Mouse (Mus musculus): ENCODE measurements at regions not wholly inside any gene's neighbourhood (a gene's known extent, or its start where the extent isn't known, plus 50 kb on each side); places are given as distances from the start of the nearest gene placed in this dataset.
A peak's percentile ranks its signal among the peaks of the same experiment; 100 is the strongest.

DNA sequence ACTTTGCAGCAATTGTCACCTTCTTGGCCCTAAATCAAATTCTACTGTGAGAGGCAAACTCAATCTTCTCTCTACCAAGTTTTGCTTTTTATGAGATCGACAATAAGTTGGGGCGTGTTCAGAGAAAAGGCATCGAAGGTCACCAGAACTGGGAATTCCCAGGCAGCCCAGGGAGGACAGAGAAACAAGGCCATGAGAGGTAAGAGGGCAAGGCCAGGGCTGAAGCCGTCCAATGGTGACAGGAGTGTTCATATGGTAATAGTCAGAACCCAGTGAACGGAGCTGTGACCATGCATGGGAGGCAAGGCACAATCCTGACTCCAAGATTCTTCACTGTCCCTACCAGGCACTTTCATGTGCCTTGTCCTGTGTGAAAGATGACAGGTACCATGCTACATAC lies 130.8 kb upstream of the Zmiz1 start:
- no peak for DNase-seq (ENCODE audit: low spot score in 2 of 2)

DNA sequence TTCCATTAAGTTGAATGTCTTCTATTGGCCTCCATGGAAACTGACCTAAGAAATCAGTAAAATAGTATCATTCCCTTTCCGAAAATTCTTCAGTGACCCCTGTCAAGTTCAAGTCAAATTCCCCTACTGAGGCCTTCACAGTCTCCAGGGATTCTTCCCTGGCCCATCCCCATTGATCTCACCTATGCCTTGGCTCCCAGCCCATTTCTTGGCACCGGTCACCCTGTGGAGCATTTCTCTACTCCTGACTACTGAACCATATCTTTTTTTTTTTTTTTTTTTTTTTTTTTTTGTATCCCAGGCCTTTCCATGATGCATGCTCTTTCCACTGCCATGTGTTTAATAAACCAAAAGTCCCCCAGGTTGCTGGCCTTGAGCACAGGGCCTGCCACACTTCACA lies 124.8 kb upstream of the Zmiz1 start:
- DNase-seq (ENCODE audit: low spot score in 2 of 2) = no peak

DNA sequence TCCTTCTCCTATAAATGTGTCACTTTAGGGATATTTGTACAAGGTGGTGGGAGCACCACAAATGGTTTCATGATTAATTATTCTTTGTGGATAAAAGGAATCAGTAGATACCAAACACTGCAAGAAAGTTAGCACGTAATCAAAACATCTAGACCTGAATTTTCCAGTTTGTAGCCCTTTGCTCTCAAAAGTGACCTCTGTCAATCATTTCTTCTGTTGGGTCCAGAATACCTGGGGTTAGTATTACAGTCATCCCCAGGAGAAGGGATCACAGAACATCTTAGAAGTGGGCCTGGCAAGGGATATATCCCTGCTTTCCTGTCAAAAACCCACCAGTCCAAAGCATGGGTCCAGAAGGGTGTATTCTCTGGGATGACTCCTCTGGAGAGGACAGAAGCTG lies 122.1 kb upstream of the Zmiz1 start:
- DNase-seq (ENCODE audit: low spot score in 2 of 2) = no peak

DNA sequence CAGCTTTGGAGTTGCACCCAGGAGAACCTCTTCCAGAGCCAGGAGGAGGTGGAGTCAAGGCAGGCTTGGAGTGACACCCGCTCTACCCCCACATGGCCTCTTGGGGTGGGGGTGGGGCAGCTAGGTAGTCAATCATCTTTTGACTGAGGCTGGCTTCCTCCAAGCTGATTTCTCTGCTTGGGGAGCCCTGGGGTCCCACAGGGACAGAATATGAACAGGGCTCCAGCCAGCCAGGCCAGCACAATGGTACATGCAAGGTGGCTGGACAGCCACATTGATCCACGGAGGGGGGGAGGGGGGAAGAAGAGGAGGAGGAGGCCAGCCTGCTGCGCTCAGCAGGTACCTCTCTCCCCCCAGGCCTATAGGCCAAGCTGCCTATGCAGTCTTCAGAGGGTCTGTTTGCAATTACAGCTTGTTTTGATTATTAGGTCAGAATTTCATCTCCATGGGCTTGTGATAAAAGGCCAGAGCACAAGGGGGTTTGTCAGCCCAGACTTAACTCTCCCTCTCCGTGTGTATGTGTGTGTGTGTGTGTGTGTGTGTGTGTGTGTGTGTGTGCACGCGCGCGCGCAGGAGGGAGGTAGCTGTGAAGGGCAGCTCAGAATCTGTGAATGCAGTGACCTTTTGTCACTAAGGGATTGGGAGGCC lies 120.5 kb upstream of the Zmiz1 start:
- DNase-seq (ENCODE audit: low spot score in 2 of 2) = no peak

DNA sequence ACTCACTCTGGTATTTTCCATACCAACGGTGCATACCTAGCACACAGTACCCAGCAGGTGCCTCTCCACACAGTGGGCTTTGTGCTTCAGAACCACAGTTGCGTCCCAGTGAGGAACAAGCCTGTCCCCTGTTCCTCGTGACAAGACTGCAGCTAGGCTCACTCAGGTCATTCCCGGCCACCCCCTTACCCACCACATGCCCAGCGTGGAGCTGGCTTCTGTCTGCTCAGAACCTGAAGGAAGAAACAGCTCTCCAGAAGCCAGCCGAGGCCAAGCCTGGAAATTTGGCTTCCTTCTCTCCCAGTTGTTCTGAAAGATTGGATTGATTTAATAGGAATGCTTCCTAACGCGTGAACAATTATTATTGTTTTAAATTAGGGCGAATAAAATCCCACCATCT lies 118.1 kb upstream of the Zmiz1 start:
- DNase-seq (ENCODE audit: low spot score in 2 of 2) = no peak

DNA sequence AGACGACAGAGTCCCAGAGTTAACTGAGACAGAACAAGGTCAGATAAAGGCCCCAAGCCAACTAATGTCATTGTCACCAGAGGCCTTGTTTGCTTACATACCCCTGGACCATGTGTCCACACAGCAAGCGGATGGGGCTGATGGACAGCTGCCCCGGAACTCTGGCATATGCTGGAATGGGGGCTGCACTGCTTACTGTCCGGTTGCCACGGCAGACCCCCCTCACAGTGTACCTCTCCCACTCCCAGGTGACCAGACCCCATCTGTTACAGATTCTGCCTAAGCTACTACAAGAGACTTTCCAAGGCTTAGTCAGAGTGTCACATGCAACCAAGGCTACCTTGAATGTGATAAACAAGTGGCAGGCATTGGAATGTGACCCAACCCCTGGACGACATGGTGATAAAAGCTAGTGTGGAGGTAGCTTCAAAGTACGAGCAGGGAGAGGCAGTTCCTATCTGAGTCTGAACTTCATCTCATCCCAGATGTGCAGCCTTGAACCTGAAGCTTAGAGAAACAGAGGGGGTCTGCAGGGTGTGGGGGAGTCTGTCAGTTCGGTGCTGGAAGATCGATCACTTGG lies 117.0 kb upstream of the Zmiz1 start:
- DNase-seq (ENCODE audit: low spot score in 2 of 2) = no peak

DNA sequence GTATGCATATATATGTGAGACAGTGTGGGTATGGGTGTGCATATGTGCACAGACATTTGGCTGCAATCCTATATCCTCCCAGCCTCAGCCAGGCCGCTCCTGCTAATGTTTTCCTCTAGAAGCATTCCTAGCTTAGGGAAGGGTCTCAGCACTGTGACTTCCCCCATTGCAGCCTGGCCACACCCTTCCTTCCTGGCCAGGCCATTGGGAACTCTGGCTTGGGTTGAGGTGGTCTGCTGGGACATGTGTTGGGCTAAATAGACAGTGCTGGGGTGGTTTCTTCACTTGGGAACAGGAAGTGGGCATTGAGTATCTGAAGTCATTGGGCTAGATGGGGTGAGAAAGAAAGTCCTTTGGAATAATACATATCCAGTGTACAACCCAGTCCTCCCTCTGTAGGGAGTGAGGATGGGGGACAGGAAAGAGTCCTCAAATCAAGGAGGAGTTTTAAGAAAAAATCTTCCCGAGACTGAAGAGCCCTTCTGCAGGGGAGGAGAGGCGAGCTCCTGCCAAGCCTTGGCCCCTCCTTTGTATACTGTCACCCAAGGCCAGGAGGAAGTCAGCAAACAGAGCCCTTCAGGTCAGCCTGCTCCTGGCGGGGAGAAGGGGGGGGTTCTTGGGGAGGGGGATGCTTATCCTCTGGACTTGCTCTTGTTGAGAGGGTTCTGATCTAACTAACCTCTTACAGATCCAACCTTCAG lies 116.0 kb upstream of the Zmiz1 start:
- no peak for DNase-seq (ENCODE audit: low spot score in 2 of 2)

DNA sequence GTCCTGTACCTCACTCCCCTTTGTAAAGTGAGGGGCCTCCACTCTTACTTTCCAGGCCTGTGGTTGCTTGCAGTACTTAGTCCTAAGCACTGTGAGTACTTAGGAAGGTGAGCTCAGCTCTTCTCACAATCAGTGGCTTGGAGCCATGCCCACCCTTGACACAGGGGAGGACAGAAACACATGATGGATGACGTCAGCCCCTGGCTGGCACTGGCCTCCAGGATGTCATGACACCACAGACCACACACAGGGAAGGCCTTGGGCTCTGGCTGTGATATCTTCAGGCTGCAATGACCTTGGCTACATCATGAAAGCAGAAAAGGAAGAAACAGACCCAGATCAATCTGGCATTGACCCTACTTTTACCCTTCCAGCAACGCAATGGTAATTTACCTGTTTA lies 113.0 kb upstream of the Zmiz1 start:
- DNase-seq (ENCODE audit: low spot score in 2 of 2) = no peak

DNA sequence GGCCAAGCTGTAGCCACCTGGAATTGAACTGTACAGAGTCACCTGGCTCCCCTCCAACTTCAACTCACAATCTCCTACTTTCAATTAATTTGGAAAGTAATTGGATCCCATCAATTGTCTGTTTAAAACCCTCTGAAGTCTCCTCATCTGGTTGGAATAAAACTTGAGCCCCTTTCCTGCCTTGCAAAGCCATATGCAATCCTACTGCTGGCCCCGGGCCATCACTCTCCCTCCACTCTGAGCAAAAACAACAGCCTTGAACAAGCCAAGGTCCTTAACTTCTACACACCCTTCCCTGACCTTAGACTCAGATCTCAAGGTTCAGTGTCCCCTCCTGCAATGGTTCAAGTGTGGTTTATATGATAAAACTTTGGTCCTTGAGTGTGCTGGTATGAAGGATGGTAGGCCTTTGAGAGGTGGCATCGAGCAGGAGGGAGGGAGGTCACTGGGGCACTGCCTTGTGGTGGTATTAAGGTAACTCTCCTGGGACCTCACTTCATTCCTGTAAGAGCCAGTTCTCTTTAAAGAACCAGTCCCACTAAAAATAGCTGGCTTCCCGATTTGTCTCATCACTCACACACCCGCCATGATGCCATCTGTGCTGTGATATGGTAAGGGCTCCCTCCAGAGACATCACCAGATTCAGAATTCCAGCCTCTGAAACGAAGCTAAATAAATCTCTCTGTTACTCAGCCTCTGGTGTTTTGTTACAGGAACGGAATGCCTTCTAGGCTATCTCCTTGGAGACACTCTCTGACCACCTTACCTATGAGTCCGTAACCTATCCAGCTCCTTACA lies 112.0 kb upstream of the Zmiz1 start:
- no peak for DNase-seq (ENCODE audit: low spot score in 2 of 2)

DNA sequence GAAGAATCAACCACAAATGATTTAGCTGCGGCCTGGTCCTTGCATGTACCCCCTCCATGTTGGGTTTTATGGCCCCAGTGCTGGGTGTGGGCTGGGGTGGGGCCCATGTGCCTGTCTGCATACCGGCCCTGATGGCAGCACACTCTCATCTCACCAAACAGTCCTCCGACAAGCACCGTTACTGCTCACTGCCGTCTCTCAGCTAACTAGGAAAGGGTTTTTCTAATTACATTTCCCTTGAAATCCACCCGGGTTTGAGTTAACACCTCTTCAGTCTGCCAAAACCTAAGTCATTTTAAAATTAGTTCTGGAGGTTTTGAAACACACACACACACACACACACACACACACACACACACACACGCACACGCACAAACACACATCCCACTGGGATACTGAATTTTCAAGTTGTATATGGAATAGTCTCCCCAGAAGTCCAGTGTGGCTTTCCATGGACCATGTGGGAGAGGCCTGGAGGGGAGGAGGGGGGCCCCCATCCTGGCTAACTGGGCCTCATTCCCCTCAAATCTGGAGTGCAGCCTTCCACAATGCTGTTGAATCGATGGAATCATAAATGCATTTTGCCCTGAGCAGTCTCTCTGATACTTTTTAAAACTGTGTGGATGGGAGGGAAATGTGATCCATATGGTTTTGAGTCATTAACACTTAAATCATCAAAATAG lies 108.6 kb upstream of the Zmiz1 start:
- no peak for DNase-seq (ENCODE audit: low spot score in 2 of 2)

DNA sequence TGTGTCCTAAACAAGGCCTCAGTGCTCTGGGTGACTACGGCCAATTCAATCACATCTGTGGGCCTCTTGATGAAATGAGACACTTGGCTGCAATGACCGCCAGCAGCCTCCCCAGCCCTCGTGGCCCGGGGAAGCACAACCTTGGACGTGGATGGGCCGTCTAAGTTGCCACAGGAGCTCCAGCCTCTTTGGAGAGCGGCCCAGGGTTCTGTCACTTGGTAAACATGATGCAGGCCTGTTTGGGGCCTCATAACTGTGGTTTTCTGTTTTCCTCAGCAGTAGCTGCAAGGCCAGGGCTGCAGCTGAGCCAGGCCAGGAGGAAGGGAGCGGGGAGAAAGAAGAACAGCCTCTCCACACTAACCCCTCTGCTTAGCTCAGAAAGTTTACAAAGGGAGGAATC lies 105.2 kb upstream of the Zmiz1 start:
- DNase-seq (ENCODE audit: low spot score in 2 of 2) = peak in 1 of 2 experiments; percentile 55

DNA sequence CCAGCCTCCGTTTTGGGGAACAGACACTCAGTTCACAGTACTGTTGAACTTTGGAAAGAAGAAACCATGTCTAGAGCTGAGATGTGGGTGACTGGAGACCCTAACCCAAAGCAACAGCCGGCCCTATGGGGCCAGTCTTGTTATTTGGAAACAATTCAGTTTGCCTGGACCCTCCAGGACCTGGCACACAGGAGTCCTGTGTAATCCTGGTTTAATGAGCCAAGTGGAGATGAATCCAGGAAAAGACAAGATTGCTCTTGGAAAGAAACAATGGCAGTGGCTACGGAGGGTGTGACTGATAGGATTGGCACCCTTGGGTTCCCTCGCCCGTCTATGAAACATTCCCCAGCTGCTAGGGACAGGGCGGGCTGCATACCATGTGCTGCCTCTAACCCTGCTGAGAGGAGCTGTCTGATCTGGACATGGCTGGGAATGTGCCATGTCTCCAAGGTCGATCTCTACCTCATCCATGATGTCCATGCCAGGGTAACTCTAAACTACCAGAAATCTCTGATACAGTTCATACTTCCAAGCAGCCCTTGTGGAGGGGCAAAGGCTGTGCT lies 104.6 kb upstream of the Zmiz1 start:
- DNase-seq (ENCODE audit: low spot score in 2 of 2) = no peak

DNA sequence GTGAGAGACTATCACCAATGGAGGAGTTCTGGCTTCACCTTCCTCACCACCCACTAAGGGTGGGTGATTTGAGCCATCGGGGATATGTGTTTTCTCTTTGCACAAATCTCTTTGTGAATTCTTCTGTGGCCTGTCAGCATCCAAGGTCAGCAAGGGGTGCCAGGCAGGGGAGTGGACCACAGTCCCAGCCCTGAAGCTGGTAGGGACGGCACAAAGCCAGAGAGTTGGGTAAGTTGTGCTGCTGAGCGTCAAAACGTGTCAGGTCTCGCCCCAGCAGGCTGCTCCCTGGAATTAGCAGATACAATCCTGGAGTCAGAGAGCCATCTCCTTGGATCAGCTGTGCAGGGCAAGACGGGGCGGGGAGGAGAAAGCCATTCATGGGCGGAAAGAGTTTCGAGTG lies 101.2 kb upstream of the Zmiz1 start:
- DNase-seq (ENCODE audit: low spot score in 2 of 2) = no peak

DNA sequence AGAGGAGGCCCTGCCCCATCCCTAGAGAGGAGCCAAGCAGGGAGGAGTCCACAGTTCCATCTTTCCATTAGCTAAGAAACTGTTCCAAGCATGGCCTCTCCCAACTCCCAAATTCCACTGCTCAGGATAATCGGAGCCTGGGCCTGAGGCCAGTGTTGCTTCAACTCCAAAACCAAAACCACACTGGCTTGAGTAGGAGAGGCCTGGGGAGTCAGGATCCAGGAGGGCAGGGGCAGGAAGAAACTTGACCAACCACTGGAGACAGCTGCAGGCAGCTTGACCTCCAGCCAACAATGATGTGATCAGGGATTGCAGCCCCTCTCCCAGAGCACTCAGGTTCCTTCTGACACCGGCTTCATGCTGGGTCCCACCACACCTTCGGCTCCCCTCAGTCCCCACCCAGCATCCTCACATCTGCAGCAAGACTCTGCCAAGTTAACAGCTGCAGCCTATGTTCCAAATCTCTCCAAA lies 99.1 kb upstream of the Zmiz1 start:
- DNase-seq (ENCODE audit: low spot score in 2 of 2) = no peak

DNA sequence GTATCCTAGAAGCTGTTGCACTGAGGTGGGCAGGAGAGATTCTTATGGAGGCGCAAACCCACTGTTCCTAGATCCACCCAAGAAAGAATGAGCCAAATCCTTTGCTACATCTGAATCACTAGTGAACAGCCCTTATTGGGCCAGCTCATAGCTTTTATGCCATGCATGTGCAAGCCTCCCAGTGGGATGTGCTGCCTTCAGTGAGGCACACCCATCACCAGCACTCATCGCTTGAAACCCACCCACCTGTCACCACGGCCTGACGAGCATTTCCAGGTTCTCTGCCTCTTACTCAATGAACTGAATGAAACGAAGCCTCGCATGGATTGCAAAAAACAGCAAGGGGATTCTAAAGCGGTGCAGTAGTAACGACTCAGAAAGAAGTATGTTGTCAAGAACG lies 98.3 kb upstream of the Zmiz1 start:
- DNase-seq (ENCODE audit: low spot score in 2 of 2) = no peak

DNA sequence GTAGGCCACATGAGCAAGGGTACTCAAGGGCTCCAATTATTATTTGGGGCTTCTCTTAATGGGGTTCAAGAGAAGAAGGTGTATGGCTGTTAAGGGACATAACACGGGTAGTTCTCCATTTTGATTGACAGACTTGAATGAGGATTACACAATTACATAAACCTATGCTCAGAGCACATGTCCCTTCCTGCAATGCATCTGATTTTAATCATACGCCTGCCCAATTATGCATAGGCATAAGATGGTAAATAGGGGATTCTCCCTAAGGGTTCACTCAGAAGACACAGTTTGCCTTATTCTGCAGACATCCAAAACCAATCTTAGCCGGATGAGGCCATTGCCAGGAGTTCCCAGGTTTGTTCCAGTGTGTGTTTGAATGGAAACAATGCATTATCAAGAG lies 97.9 kb upstream of the Zmiz1 start:
- DNase-seq (ENCODE audit: low spot score in 2 of 2) = no peak

DNA sequence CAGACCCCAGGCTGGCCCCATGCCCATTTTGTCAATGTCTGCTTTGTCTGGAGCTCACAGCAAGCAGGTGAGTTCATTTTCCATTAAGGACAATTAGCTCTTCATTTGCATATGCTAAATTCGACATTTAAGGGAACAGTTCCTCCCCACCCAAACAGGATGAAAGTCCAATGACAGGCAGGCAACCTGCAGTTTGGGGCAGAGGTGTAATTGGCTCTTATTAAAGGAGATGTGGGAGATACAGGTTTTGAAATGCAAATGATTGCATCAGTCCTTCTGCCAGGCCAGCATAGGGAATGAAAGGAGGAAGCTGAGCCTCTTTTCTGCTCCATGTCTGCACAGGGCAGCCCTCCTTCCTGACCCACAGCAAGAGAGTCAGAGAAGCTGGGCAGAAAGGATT lies 96.2 kb upstream of the Zmiz1 start:
- no peak for DNase-seq (ENCODE audit: low spot score in 2 of 2)

DNA sequence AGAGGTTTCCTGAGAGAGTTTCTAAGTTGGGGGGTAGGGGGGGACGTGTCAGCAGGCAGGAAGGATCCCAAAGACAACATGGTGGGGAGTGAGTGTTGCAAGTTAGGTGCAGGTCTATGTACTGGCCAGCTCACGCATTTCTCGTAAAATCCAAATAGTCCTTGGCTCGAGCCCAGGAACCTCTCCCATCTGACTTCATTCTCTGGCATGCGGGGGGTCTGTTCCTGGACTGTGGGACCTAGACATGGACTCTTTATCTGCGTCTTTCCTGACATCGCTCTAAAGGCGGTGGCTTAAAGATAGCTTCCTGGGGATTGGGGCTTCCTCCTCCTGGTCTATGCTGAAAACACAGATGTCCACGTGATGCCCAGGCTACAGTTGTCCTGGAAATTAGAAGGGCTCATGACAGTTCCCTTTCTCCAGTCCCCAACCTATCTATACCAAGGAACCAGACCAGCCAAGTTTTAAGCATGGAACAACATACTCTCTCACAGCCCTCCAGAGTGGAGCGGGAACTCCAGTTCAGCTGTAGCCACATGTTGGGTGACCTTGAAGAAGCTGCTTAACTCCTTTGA lies 93.7 kb upstream of the Zmiz1 start:
- no peak for DNase-seq (ENCODE audit: low spot score in 2 of 2)

DNA sequence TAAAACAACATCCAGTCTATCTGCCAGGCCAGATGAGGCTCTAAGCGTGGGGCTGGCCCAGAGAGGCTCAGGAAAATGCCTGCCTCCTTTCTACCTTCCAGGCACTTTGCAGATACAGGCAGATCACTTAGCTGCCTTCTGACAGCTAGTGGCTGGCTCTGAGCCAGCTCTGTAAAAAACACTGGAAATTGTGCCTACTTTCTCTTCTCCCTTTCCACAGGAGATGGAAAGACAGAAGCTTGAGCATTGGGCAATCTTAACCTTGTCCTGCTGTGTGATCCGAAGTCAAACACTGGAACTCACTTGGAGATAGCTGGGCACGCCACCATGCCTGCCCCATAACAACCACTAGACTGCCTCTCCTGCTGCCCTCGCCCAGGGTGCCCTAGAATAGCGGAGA lies 93.0 kb upstream of the Zmiz1 start:
- no peak for DNase-seq (ENCODE audit: low spot score in 2 of 2)

DNA sequence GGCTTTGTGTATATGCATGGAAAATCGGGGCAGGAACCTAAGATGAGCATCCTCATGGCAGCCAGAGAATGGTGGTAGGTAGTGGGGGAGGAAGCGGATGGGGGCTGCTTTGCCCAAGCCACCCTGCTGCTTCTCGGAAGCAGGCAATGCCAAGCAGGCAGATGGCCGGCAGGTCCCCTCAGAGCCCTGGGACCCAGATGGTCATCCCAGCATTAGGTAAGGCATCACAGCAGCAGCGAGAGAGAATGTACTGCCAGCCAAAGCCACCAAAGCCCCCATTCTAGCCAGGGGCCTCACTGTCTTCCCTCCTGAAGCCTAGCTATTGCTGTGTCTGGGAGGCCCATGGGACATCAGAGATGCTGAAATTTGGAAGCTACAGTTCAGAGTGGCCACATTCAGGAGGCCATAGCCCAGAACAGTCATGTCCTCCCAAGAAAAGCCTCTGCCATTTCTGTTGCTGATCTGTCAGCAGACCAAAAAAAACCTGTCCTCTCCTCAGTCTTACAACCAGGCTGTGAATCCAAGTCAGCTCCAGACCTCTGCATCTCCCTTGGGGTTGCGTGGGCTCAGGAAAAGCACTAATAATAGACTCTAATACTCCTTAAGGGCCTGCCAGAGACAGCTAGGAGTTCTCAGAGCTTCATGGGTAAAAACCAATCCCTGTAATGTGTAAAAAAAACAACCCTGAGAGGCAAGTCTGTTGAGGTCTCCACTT lies 88.5 kb upstream of the Zmiz1 start:
- peak in 1 of 2 experiments; percentile 69 for DNase-seq (ENCODE audit: low spot score in 2 of 2)

DNA sequence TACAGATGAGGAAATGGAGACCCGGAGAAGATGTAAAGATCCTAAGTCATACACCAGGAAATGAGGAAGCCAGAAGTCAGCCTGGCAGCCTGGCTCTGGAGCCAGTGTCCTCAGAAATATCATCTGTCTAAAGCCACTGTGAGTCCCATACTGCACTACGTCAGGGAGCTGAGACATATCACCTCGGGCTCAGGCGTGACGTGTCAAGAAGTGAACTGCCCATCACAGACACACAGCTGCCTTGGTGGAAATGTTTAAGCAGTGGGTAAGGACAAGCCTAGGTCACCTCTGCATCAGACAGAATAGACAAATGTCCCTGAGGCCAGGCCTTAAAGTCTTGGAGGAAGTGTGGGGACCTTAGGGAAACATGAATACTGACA lies 88.0 kb upstream of the Zmiz1 start:
- DNase-seq (ENCODE audit: low spot score in 2 of 2) = no peak

Data from cerebellum, postnatal 4 days (tissue).